Mouse (Mus musculus) thymus, adult 2 months (tissue): Measurements from ENCODE around the gene Slc30a5.

Experiments used
- CTCF ChIP-seq: fragments of 200-500 bp; IDR thresholded peaks from 2 replicates; pipeline ENCODE4 v1.5.1; 2012; ENCODE audit warnings: mild to moderate bottlenecking, control low read depth, low read length, moderate library complexity, borderline replicate concordance; ENCODE audit not compliant: control insufficient read depth, poor library complexity, insufficient read depth; ENCODE audit errors: extremely low read depth
- POLR2A ChIP-seq: fragments of 200-500 bp; IDR thresholded peaks from 2 replicates; pipeline ENCODE4 v1.6.1; 2012; ENCODE audit warnings: mild to moderate bottlenecking, low read length, control low read depth, moderate library complexity; ENCODE audit not compliant: control insufficient read depth, poor library complexity, insufficient read depth; ENCODE audit errors: extremely low read depth

DNA sequence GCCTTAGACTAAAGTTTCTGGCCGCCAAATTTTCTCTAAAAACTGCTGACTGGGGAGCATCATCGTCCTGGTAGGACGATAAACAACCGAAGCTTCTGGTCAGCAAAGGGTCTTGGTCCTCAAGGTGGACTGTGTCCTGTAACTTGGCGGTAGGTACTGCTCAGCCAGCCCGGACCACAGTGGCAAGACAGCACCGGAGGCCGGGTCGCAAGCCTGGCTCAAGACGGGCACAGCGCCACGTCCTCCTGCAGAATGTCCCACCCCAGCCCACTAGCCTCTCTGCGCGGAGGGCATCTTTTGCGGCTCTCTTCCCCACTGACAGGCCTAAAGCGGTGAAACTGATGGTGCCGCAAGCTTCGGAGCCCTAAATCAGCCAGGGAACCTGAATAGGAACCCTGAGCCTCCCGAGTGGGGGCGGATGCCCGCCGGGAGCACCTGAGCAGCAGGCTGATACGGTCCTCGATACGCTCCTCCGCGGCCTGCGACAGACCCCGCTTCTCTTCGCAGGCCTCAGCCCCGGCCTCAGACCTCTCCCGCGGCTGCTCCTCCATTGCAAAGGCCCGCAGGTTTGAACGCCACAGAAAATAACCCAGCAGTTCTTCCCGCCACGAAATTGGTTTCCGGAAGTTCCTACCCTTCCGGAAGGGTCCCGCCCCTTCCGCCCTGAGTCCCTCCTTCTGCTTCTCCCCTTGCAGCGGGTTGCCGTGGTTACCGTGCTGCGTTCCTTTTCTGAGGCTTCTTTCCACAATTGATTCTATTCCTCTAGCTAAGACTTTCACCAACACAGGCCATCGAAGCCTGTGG is 57.8 kb downstream of the Slc30a5 start, which contains the start of gene Cenph:
- TF ChIP-seq CTCF (0 out of 2 replicates have a peak, but pooled peaks have one; percentile 16), POLR2A (peak; percentile 40; the same call in 1 of the 2 replicates)
